Mouse (Mus musculus) lung, postnatal 10 days (tissue): Measurements from ENCODE around the gene Fut8.
A peak's percentile ranks its signal among the peaks of the same experiment; 100 is the strongest.
"Not testable (repeated sequence)": the region's sequence is repeated elsewhere in the genome, so short reads cannot be mapped to it uniquely, and the experiment has no call there.

Experiments
- DNase-seq: peaks from one replicate; pipeline ENCODE4 v3.0.0; 2021

Gene Fut8

DNA sequence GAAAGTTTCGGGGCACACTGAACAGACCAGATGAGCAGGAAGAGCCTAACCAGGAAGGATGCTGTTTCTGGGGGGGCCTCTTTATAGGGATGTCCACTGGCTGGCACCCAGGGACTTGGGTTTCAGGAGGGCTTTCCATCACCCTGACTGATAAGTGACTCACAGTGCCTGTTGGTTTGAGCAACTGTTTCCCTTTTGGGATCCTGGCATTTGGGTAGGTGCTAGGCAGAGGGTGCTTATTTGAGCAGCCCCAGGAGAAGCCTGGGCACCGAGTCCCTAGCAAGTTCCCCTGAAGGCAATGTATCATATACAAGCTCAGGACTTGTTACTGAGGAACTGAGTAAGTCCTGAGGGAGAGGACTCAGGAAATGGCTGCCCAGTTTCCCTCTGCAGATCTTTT lies 267.5 kb downstream of the Fut8 start:
- no peak for DNase-seq

DNA sequence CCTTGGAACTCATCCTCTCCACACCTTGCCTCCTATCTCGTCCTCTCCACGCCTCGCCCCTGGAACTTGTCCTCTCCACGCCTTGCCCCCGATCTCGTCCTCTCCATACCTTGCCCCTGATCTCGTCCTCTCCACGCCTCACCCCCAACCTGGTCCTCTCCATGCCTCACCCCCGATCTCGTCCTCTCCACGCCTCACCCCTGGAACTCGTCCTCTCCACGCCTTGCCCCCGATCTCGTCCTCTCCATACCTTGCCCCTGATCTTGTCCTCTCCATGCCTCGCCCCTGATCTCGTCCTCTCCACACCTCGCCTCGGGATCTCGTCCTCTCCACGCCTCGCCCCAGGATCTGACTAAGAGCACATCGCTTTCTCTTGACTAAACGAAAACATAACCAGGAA lies 269.8 kb downstream of the Fut8 start:
- no peak for DNase-seq

GRCm38 (mm10) chr12:77510758-77511157 lies 272.8 kb downstream of the Fut8 start:
- no peak for DNase-seq

DNA sequence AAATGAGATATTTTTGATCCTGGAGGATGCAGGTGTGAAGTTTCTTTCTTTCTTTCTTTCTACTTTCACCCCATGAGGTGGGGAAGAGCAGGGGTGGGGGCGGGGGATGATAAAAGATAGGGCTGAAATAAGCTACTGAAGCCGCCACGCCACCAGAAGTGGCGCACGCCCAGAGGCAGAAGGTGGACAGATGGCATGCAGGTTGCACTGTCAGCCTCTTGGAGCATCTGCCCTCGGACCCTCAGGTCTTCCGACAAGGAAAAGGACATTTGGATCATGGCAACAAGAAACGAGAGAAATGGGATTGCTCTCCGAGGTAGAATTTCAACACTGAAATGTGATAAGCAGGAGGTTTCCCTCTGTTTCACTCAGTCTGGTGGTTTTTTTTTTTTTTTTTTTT lies 273.3 kb downstream of the Fut8 start:
- no peak for DNase-seq

DNA sequence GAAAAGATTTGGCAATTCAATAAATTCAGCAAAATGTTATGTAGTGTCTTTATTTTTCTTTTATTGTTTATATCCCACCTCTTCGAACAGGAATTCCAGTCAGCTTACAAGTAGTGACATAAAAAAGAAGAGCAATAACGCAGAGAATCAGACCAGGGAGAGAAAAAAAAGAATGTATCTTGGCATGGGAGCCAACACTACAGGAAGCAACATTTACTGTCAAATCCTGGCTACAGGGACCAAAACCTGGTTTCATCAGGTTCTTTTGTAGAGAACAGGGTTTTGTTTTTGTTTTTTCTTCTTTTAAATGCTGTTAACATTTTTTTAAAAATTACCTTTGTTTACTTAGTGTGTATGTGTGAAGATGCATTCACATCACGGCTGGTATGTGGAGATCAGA lies 273.7 kb downstream of the Fut8 start:
- DNase-seq = no peak

DNA sequence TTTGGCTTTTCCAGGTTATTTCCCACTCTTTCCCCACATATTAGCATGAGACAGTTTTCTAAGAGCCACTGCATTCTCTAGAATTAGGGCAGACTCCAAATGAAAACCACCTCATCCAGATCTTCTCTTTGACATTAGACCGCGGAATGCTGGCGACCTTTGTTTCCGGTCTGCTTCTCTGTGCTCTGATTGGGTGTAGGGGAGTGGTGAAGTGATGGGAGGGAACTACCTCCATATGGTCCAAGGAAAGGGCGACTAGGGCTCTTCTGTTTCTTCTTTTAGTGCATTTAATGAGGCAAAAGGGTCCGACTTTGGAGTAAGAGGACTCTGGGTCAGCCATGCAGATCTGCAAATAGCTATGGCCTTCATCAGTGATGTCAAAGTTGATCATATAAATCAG lies 278.9 kb downstream of the Fut8 start:
- DNase-seq = no peak

- DNase-seq = no peak
Observed at GRCm38 (mm10) chr12:77517691-77518090, 279.8 kb downstream of the Fut8 start.

GRCm38 (mm10) chr12:77519534-77520102 lies 281.7 kb downstream of the Fut8 start:
- peak; percentile 40 for DNase-seq

DNA sequence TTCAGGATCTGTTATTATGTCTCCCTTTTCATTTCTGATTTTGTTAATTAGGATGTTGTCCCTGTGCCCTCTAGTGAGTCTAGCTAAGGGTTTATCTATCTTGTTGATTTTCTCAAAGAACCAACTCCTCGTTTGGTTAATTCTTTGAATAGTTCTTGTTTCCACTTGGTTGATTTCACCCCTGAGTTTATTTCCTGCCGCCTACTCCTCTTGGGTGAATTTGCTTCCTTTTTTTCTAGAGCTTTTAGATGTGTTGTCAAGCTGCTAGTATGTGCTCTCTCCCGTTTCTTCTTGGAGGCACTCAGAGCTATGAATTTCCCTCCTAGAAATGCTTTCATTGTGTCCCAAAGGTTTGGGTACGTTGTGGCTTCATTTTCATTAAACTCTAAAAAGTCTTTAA lies 286.1 kb downstream of the Fut8 start:
- DNase-seq = not testable (repeated sequence)
